Mouse (Mus musculus) hindbrain, embryonic 15.5 days (tissue): ENCODE measurements around the gene Zfp91. TPM values are rescaled to one million over a fixed set of nuclear protein-coding genes. Genes with fewer than 3 reads are reported as not detected.

Experiments used
- ATAC-seq: fragments of 200-750 bp; cut with Nextera tagmentation; 2 replicates; pipeline ENCODE4 v1.8.0; 2017; ENCODE audit warnings: low read depth, moderate number of reproducible peaks, moderate TSS enrichment; ENCODE audit not compliant: low FRiP score
- H3K27ac ChIP-seq: fragments of 300-500 bp; sonication (generic); replicated peaks from 2 replicates; pipeline ENCODE4 v1.5.1; 2015; ENCODE audit warnings: mild to moderate bottlenecking, inconsistent platforms
- H3K27me3 ChIP-seq: fragments of 300-500 bp; sonication (generic); 2 replicates; pipeline ENCODE4 v1.6.1; 2015; ENCODE audit warnings: control low read depth, inconsistent platforms
- H3K36me3 ChIP-seq: fragments of 300-500 bp; sonication (generic); 2 replicates; pipeline ENCODE4 v1.6.1; 2015; ENCODE audit warnings: control low read depth, inconsistent platforms
- H3K4me1 ChIP-seq: fragments of 300-500 bp; sonication (generic); replicated peaks from 2 replicates; pipeline ENCODE4 v1.6.1; 2015; ENCODE audit warnings: control low read depth, inconsistent platforms
- H3K4me2 ChIP-seq: fragments of 300-500 bp; sonication (generic); 2 replicates; pipeline ENCODE4 v1.6.1; 2015; ENCODE audit warnings: moderate library complexity, mild to moderate bottlenecking, inconsistent platforms
- H3K4me3 ChIP-seq: fragments of 300-500 bp; sonication (generic); 2 replicates; pipeline ENCODE4 v1.5.1; 2015; ENCODE audit warnings: mild to moderate bottlenecking, inconsistent platforms
- H3K9ac ChIP-seq: fragments of 300-500 bp; sonication (generic); 2 replicates; pipeline ENCODE4 v1.6.1; 2015; ENCODE audit warnings: inconsistent platforms
- H3K9me3 ChIP-seq: fragments of 300-500 bp; sonication (generic); 2 replicates; pipeline ENCODE4 v1.6.1; 2016; ENCODE audit warnings: control low read depth, inconsistent platforms
- WGBS: fragments of 180-500 bp; shearing (Covaris S2); methylation state at CpG from one replicate; pipeline ENCODE4 v1.1.7; 2015; 5-methylcytosine and 5-hydroxymethylcytosine counted together
- polyA plus RNA-seq: library from polyadenylated mRNA; unstranded; fragments of >200 nt; fragmentation: Nextera tagmentation; extraction: Ambion mirVana; gene quantifications from 2 replicates; pipeline ENCODE4 v1.2.1, GENCODE M21; 2015

The Zfp91 gene
- polyA plus RNA-seq, 1 experiment from 2014 or later = 13.6 TPM

DNA sequence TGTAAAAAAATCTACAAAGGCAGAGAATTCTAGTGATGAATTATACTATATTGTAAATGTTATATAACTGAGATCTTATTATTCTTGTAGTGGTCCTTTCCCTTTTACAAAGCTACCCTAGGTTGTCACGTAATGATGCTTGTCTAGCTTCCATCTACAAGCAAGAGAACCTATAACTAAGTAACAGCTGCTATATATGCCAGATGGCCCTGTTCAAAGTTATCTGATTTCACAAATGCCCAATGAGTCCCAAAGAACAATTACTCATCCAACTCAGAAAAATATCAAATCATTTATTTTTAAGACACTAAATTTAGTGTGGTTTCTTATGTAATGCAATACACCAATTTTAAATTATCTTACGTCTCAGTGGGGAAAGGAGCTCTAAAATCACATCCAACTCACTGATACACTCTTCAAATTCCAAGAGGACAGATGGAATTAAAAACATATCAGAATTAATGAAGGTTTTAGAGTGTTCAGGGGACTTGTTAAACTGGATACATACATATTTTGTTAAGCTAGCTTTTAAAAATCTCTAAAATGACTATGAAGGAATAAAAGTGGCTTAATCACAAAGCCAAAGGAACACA lies 9.0 kb downstream of the Zfp91 start:
- no peak overlapping the region for H3K9ac ChIP-seq
- whole genome bisulfite sequencing = 88% methylated on average over 2 of the region's 2 CpGs
- H3K27ac ChIP-seq = no peak overlapping the region
- H3K4me3 ChIP-seq = no peak overlapping the region
- H3K36me3 ChIP-seq = no peaks in the 10 kb centered on the region
- H3K9me3 ChIP-seq = no peaks in the 10 kb centered on the region
- no peak for ATAC-seq
- H3K4me2 ChIP-seq = no peak overlapping the region
- H3K27me3 ChIP-seq = no peaks in the 10 kb centered on the region
- peaks cover 11% of the 10 kb centered on the region for H3K4me1 ChIP-seq

DNA sequence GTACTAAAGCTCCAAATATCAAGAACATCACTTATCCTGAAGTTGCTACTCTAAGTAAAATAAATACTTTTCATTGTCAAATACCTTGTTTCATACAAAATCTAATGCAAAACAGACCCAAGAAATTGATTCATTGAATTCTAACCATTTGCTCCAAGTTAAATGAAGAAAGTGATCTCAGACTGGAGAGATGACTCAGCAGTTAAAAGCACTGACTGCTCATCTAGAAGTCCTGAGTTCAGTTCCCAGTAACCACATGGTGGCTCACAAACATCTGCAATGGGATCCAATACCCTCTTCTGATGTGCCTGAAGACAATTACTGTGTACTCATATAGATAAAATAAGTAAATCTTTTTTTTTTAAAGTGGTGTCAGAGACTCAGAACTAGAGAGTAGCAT lies 15.5 kb downstream of the Zfp91 start:
- Histone ChIP-seq H3K27ac (no peak overlapping the region), H3K4me3 (no peak overlapping the region), H3K9ac (no peak overlapping the region), H3K4me2 (no peak overlapping the region), H3K27me3 (no peaks in the 10 kb centered on the region), H3K9me3 (no peaks in the 10 kb centered on the region), H3K36me3 (peaks cover 19% of the 10 kb centered on the region), H3K4me1 (no peaks in the 10 kb centered on the region)
- ATAC-seq = no peak

DNA sequence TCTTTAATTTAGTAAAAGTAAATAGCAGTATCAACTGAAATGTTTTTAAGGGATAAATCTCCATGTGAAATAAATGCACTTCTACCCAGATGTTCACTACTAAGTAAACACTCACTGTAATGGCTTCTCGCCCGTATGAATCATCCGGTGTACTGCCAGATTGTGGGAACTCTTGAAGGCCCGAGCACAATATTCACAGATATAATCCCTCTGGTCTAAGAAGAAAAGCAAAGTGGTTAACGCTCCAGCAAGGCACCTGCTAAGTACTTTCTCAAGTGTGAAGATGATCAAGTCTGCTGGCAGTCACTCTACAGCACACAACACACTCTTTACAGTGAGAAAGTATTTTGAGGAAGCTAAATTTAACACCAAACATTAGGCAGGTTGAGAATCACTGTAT lies 25.0 kb downstream of the Zfp91 start:
- Histone ChIP-seq H3K4me2 (no peak overlapping the region), H3K4me3 (no peak overlapping the region), H3K9ac (no peak overlapping the region), H3K27me3 (no peaks in the 10 kb centered on the region), H3K4me1 (no peaks in the 10 kb centered on the region), H3K9me3 (no peaks in the 10 kb centered on the region), H3K27ac (no peak overlapping the region), H3K36me3 (peaks cover 42% of the 10 kb centered on the region)
- no peak for ATAC-seq
- WGBS = 88% methylated on average over 5 of the region's 5 CpGs

DNA sequence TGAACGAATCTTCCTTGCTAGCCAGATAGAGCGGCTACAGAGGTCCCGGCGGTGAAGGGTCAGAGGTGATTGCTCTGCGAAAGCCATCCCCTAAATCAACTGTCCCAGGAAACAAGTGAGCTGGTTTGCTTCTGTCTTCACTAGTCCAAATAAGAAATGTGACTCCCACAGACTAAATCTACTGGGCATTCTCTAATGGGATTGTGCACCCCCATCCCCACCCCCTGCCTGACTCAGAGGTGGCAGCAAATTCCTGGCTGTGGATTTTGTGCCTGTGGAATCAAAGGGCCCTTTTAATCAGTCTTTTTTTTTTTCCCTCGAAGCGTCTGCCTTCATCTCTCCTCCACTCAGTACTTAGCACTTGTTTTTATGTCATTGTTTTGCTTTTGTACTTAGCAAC lies 30.6 kb downstream of the Zfp91 start, which contains the start of gene Cntf:
Cntf (minus strand) TSS at position 325 of the 400 bp plus-strand sequence.
- Histone ChIP-seq H3K36me3 (peaks cover 49% of the 10 kb centered on the region), H3K27me3 (no peaks in the 10 kb centered on the region), H3K4me1 (no peaks in the 10 kb centered on the region), H3K27ac (no peak within 1 kb of the TSS), H3K4me3 (no peak within 1 kb of the TSS), H3K4me2 (no peak within 1 kb of the TSS), H3K9me3 (no peaks in the 10 kb centered on the region), H3K9ac (no peak within 1 kb of the TSS)
- no peak for ATAC-seq
- 67% methylated on average over 7 of the region's 7 CpGs for WGBS

DNA sequence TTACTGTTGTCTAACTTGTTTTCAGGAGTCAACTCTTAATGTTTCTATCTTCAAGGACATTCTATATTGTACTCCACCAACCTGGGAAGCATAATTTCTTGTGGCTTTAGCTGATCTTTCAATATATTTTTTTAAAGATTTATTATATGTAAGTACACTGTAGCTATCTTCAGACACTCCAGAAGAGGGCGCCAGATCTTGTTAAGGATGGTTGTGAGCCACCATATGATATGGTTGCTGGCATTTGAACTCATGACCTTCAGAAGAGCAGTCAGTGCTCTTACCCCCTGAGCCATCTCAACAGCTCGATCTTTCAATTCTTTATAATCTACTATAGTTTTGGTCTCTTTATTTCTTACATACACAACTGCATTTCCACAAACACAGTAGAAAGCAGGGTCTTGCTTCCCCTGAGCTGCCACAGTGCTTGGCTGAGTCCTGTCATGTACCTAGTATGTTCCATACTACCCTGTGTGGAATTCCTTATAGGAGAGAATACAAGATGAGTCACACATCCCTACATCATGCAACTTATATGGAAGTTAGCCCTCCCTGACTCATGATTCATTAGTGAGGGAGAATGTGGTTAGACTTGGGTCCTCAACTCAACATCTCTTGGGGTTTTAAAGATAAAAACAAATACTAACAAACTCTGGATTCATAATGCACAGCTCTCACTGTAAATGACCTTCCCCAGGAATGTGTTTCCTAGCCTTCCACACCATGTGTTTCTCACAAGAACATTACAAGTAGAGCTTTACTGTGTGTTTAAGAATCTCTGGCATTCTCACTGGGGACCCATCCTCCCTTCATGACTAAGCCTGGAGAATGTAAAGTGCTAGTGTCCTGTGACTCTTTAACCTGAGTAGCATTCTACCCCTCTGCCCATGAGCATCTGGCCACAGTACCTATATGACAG lies 33.5 kb downstream of the Zfp91 start:
- H3K4me3 ChIP-seq = no peak overlapping the region
- no peaks in the 10 kb centered on the region for H3K4me1 ChIP-seq
- H3K9ac ChIP-seq = no peak overlapping the region
- H3K36me3 ChIP-seq = peaks cover 31% of the 10 kb centered on the region
- no peak for ATAC-seq
- WGBS = 64% methylated on average over 2 of the region's 2 CpGs
- no peaks in the 10 kb centered on the region for H3K27me3 ChIP-seq
- no peak overlapping the region for H3K27ac ChIP-seq
- H3K9me3 ChIP-seq = no peaks in the 10 kb centered on the region
- H3K4me2 ChIP-seq = no peak overlapping the region

DNA sequence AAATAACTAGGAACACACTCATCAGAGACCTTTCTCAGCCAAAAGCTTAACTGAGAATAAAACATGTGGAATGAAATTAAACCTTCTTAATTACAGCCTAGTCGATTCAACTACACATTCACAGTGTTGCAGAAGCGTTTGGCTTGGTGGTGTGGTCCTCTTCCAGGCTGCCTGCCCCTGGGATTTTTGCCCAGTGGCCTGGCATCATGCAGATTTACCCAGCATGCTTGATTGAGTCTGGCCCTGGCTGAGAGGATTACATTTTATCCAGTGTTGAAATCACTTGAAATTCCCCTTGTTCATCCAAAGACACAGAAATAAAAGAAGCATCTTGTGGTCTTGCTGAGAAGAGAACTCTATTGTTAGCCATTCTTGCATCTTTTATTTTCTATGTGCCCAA lies 36.3 kb downstream of the Zfp91 start:
- WGBS = 56% methylated on average over 2 of the region's 2 CpGs

DNA sequence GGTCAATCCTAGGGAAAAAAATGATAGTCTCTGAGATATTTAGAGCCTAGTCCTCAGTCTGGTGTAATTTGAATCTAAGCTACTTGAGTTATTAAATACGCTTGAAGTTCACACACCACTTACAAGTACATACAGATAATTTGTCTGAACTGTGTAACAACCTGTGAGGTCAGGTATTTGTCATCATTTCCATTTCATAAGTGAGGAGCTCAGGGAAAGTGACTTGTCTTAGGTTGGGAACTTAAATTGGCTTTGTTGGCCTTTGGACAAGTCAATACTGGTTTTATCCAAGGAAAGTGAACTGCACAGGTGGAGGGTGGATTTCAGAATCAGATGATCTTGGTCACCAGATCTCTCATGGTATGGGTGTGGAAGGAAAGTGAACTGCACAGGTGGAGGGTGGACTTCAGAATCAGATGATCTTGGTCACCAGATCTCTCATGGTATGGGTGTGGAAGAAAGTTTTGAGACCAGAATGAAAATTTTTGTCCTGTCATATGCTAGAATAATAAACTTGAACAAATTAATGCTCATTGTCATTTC lies 36.9 kb downstream of the Zfp91 start:
- H3K9me3 ChIP-seq = no peaks in the 10 kb centered on the region
- no peaks in the 10 kb centered on the region for H3K27me3 ChIP-seq
- ATAC-seq = no peak
- H3K4me1 ChIP-seq = no peaks in the 10 kb centered on the region
- no peak overlapping the region for H3K4me2 ChIP-seq
- no peak overlapping the region for H3K27ac ChIP-seq
- WGBS = 92% methylated on average over 1 of the region's 1 CpGs
- no peak overlapping the region for H3K9ac ChIP-seq
- no peak overlapping the region for H3K4me3 ChIP-seq
- peaks cover 16% of the 10 kb centered on the region for H3K36me3 ChIP-seq

More for the DNA sequence above, 36.3 kb downstream of the Zfp91 start:
- Histone ChIP-seq H3K4me1 (no peaks in the 10 kb centered on the region), H3K36me3 (peaks cover 18% of the 10 kb centered on the region), H3K4me3 (no peak overlapping the region), H3K9me3 (no peaks in the 10 kb centered on the region), H3K27me3 (no peaks in the 10 kb centered on the region), H3K4me2 (no peak overlapping the region), H3K9ac (no peak overlapping the region), H3K27ac (no peak overlapping the region; the same call in 1 of the 2 replicates)
- no peak for ATAC-seq

DNA sequence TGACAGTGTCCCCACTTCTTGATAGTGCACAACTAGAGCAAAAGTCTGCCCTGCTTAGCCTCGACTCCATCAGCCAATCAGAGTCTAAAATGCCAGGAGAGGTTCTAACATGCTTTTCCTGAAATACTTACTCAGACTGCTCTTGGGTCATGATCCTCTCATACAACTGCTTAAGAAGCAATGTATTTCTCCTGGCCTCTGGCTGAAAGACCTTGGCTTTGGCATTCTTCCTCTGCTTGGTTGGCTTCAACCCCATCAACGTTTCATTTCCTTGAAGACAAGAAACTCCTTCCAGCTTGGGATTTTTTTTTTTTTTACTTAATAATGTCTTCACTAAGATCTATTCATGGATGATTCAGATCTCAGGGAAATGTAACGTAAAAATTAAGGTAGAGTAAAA lies 39.6 kb downstream of the Zfp91 start:
- no peak overlapping the region for H3K9ac ChIP-seq
- H3K36me3 ChIP-seq = no peaks in the 10 kb centered on the region
- H3K9me3 ChIP-seq = no peaks in the 10 kb centered on the region
- no peaks in the 10 kb centered on the region for H3K27me3 ChIP-seq
- 82% methylated on average over 3 of the region's 3 CpGs for WGBS
- no peak overlapping the region for H3K4me2 ChIP-seq
- H3K4me3 ChIP-seq = no peak overlapping the region
- no peaks in the 10 kb centered on the region for H3K4me1 ChIP-seq
- H3K27ac ChIP-seq = no peak overlapping the region
- no peak for ATAC-seq

DNA sequence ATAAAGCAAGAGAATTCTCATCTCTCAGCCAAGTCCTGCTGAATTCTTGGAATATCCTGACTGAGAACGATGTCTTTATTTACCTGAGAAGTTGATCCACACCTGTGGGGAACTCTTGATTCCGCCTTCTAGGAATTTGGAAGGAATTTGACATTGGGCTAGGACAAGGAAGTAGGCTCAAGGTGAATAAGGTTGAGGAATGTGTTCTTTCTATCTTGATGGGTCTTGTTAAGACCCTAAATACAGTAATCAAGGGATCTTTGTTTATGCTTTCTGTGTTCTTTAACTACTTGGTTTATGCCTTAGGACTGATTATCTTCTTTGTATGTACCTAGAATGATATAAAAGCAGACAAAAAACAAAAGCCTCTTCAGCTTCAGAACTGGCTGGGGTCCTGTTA lies 64.0 kb downstream of the Zfp91 start:
- Histone ChIP-seq H3K4me2 (no peak overlapping the region), H3K36me3 (no peaks in the 10 kb centered on the region), H3K27ac (no peak overlapping the region), H3K4me1 (no peaks in the 10 kb centered on the region), H3K4me3 (no peak overlapping the region), H3K9ac (no peak overlapping the region), H3K27me3 (no peaks in the 10 kb centered on the region), H3K9me3 (no peaks in the 10 kb centered on the region)
- 86% methylated on average over 2 of the region's 2 CpGs for WGBS
- no peak for ATAC-seq

DNA sequence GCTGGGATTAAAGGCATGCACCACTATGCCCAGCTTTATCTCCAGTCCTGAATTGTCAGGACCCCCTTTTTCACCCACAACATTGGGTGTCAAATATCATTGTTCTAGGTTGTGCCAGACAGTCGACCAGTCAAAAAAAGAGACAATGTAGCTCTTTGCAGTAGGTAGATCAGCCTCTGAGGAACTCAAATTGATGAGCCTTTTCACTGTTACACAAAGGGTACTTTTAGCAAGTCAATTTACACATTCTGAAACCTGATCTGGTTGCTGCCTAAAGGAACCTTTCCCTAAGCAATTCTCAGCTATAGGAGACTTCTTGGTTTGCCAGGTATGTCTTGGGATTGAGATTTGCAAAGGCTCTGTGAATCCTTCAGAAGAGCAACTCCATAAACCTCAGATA lies 64.9 kb downstream of the Zfp91 start:
- Histone ChIP-seq H3K9ac (no peak overlapping the region), H3K9me3 (no peaks in the 10 kb centered on the region), H3K27ac (no peak overlapping the region), H3K4me2 (no peak overlapping the region), H3K4me1 (no peaks in the 10 kb centered on the region), H3K36me3 (no peaks in the 10 kb centered on the region), H3K4me3 (no peak overlapping the region), H3K27me3 (no peaks in the 10 kb centered on the region)
- WGBS = 47% methylated on average over 1 of the region's 1 CpGs
- no peak for ATAC-seq

DNA sequence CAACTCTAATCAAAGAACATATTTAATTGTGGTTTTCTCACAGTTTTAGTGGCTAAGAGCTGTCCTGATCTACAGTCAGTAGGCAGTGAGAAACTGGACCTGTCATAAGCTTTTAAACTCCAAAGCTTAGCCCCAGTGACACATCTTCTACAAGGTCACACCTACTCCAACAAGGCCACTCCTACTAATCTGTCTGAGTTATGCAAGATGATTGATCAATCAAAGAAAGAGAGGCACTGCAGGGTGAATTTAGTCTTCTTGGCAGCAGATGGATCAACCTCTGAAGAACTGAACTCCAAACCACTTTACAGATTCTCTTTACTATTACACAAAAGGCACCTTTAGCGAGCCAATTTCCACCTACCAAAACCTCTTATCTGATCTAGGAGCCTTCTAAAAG lies 70.1 kb downstream of the Zfp91 start:
- H3K4me1 ChIP-seq = no peaks in the 10 kb centered on the region
- H3K36me3 ChIP-seq = no peaks in the 10 kb centered on the region
- no peak for ATAC-seq
- H3K4me2 ChIP-seq = no peak overlapping the region
- no peaks in the 10 kb centered on the region for H3K27me3 ChIP-seq
- no peak overlapping the region for H3K4me3 ChIP-seq
- no peak overlapping the region for H3K9ac ChIP-seq
- H3K27ac ChIP-seq = no peak overlapping the region
- 81% methylated on average over 1 of the region's 1 CpGs for WGBS
- no peaks in the 10 kb centered on the region for H3K9me3 ChIP-seq

DNA sequence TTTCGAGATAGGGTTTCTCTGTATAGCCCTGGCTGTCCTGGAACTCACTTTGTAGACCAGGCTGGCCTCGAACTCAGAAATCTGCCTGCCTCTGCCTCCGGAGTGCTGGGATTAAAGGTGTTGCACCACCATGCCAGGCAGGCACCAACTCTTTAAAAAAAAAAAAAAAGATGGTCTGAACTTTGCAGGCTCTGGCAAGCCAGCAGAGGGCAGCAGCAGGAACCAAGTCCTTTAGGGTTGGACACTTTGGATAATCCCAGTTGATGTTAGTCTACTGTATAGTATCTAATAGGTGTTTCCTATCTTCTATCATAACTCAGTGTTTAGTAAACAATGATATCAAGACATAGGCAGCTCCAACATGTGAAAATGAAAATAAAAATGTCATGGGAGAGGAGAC lies 73.6 kb downstream of the Zfp91 start:
- no peak for ATAC-seq

More for the DNA sequence above, 73.6 kb downstream of the Zfp91 start:
- H3K27me3 ChIP-seq = no peaks in the 10 kb centered on the region
- no peaks in the 10 kb centered on the region for H3K9me3 ChIP-seq
- H3K4me1 ChIP-seq = no peaks in the 10 kb centered on the region
- H3K4me3 ChIP-seq = no peak overlapping the region
- WGBS = 74% methylated on average over 3 of the region's 3 CpGs
- no peak overlapping the region for H3K4me2 ChIP-seq
- no peaks in the 10 kb centered on the region for H3K36me3 ChIP-seq
- no peak overlapping the region for H3K9ac ChIP-seq
- no peak overlapping the region for H3K27ac ChIP-seq
